Mouse (Mus musculus): ENCODE data around the gene Nrtn. TPM values are rescaled to one million over a fixed set of nuclear protein-coding genes. Genes with fewer than 3 reads are reported as not detected.

The Nrtn gene
- total and polyA plus RNA-seq, 3 experiments: 0.25 TPM; not detected in 2

DNA sequence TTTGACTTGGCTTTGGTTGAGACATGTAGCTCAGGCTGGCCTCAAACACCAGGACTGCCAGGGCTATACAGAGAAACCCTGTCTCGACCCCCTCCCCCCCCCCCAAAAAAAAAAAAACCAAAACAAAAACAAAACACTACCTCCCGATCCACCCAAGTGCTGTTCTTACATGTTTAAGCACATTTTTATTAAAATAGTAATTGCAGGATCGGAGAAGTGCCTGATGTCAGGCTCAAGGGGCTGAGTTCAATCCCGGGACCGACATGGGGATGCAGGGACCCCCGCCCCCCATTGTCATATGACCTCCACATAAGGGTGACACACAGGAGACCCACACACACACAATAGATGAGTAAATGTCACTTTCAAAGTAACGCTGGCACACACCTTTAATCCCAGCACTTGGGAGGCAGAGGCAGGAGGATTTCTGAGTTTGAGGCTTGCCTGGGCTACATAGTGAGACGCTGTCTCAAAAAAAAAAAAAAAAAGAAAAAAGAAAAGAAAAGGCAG, 6.5 kb upstream of the Nrtn start:
- in situ Hi-C loops (cut with MboI; ENCODE audit: low pct_ligation_motif_present, low pct_unique_long_range_greater_than_20kb, low sequenced_read_pairs): no loop called here
- Histone ChIP-seq H3K27ac (ENCODE audit: insufficient read depth, low read depth) (no peak overlapping the region), H3K4me3 (replicated peaks in 1 of 3; ENCODE audit: low read depth in 2 of 3, low read length in 2 of 3, poor library complexity in 1 of 3) (peak overlapping the region in 2 of 3 experiments; percentile 64 to 91), H3K79me2 (replicated peaks; ENCODE audit: control insufficient read depth, extremely low read depth, insufficient read depth, poor library complexity, severe bottlenecking) (peaks cover 8% of the 10 kb centered on the region), H3K4me1 (ENCODE audit: control insufficient read depth in 1 of 2, insufficient read depth in 2 of 2) (peaks cover 0 to 27% of the 10 kb centered on the region in 2 experiments; a peak in 2 of 4 replicates), H3K4me2 (ENCODE audit: insufficient read depth, low read depth, poor library complexity, severe bottlenecking) (no peak overlapping the region; the same call in 1 of the 2 replicates), H3K27me3 (replicated peaks) (peaks cover 26% of the 10 kb centered on the region), H3K36me3 (replicated peaks in 1 of 2; ENCODE audit: control insufficient read depth in 1 of 2, insufficient read depth in 1 of 2, low read length in 1 of 2) (peaks cover 23 to 25% of the 10 kb centered on the region in 2 experiments), H3K9ac (ENCODE audit: insufficient read depth, low read depth) (0 out of 2 replicates have a peak overlapping the region, but pooled peaks have one; percentile 70), H3K9me3 (replicated peaks; ENCODE audit: low read length) (peaks cover 1% of the 10 kb centered on the region)
- no peak for TF ChIP-seq CHD2 (IDR thresholded peaks at IDR 0.05; ENCODE audit: low read length)
- no peak for TF ChIP-seq GABPA (IDR thresholded peaks at IDR 0.05; ENCODE audit: insufficient replicate concordance, low read depth, low read length)
- TF ChIP-seq MAFK (IDR thresholded peaks at IDR 0.05; ENCODE audit: insufficient replicate concordance, low read length): no peak
- no peak for TF ChIP-seq CHD1 (IDR thresholded peaks at IDR 0.05; ENCODE audit: low read depth, low read length)
- TF ChIP-seq PAX5 (IDR thresholded peaks at IDR 0.05; ENCODE audit: low read length): no peak
- dilution Hi-C loops (cut with MboI; ENCODE audit: extremely low pct_ligation_motif_present, extremely low pct_unique_long_range_greater_than_20kb, low sequenced_read_pairs): no loop called here
- no peak for DNase-seq (ENCODE audit: extremely low read depth)

DNA sequence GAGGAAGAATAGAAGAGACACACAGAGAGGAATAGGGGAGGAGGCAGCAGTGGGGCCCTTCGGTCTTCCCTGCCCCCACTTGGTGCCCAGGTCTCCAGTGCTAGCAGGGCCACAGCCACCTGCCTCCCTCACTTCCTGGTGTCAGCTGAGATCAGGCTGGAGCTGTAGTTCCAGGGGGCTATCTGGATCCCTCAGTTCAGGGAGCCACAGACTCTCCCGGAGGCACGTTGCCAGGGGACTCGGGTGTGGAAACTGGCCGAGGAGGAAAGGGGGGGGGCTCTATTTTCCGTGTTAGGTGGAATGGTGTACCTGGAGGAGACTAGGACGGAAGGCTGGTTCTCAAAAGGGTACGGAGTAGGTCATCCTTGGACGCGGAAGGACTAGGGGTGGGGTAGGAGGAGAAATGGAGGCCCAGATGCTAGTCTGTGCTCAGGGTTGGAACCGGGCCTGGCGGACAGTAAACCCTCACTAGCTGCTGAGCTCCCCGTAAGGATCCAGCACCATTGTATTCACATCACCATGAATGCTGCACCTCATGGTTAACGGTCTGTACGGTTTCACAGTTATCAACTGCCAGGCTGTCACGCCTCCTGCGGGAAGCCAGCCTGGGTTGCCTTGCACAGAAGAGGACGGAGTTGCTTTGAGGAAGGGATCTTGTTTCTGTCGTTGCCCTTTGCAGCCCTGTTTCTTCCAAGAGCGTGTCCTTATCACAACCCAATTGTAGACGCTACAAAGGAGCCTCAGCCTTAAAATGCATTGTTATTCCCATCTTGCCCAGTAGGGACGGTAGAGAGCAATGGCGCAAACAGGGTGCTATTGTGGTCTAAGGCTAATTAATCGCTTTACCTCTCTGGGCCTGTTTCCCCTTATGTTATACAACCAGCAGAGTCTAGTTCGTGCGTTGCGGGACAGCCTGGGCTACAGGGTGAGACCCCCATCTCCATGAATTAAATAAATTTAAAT, 5.7 kb upstream of the Nrtn start:
- Histone ChIP-seq H3K27ac (ENCODE audit: insufficient read depth, low read depth) (no peak overlapping the region), H3K4me3 (replicated peaks in 1 of 3; ENCODE audit: low read depth in 2 of 3, low read length in 2 of 3, poor library complexity in 1 of 3) (peak overlapping the region in 1 of 3 experiments; percentile 54)
- in situ Hi-C loops (cut with MboI; ENCODE audit: low pct_ligation_motif_present, low pct_unique_long_range_greater_than_20kb, low sequenced_read_pairs): no loop called here

DNA sequence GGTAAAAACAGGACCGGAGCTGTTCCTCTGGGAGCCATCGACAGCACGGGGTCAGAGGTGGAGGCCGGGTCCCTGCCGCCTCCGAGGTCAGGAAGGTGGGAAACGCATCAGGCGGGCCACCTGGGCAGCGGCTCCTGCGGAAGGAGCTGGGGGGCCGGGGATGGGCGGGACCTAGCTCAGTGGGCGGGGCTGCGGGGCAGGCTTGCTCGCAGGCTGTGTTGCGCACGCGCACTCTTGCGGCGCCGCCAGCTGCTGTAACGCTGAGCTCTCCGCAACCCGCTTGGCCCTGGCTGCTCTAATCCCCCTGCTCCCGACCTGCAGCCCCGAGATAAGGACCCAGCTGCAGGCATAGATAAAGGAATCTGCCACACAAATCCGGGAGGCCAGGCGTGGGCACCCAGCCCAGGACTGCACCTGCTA, 4.7 kb upstream of the Nrtn start:
- peaks cover 37% of the 10 kb centered on the region for H3K27me3 ChIP-seq (replicated peaks)
- no peak overlapping the region for H3K27ac ChIP-seq (ENCODE audit: insufficient read depth, low read depth)
- H3K4me3 ChIP-seq (replicated peaks in 1 of 3; ENCODE audit: low read depth in 2 of 3, low read length in 2 of 3, poor library complexity in 1 of 3): peak overlapping the region; percentile 45 to 54 (median 53)
- H3K9ac ChIP-seq (ENCODE audit: insufficient read depth, low read depth): peak overlapping the region; percentile 28; the same call in 1 of the 2 replicates
- peaks cover 8% of the 10 kb centered on the region for H3K79me2 ChIP-seq (replicated peaks; ENCODE audit: control insufficient read depth, extremely low read depth, insufficient read depth, poor library complexity, severe bottlenecking)
- dilution Hi-C loops (cut with MboI; ENCODE audit: extremely low pct_ligation_motif_present, extremely low pct_unique_long_range_greater_than_20kb, low sequenced_read_pairs): no loop called here
- H3K36me3 ChIP-seq (replicated peaks in 1 of 2; ENCODE audit: control insufficient read depth in 1 of 2, insufficient read depth in 1 of 2, low read length in 1 of 2): peaks cover 6 to 7% of the 10 kb centered on the region in 2 experiments
- peaks cover 7% of the 10 kb centered on the region for H3K9me3 ChIP-seq (replicated peaks; ENCODE audit: low read length)
- H3K4me2 ChIP-seq (ENCODE audit: insufficient read depth, low read depth, poor library complexity, severe bottlenecking): peak overlapping the region; percentile 59
- H3K4me1 ChIP-seq (ENCODE audit: control insufficient read depth in 1 of 2, insufficient read depth in 2 of 2): peaks cover 3 to 38% of the 10 kb centered on the region in 2 experiments; a peak in 3 of 4 replicates
- in situ Hi-C loops (cut with MboI; ENCODE audit: low pct_ligation_motif_present, low pct_unique_long_range_greater_than_20kb, low sequenced_read_pairs): no loop called here
- peak; percentile 88 for DNase-seq (ENCODE audit: extremely low read depth)
- TF ChIP-seq TCF12 (IDR thresholded peaks at IDR 0.05; ENCODE audit: low read depth, low read length) (peak; percentile 40; the same call in 1 of the 2 replicates), UBTF (IDR thresholded peaks at IDR 0.05; ENCODE audit: low read depth, low read length) (no peak), E2F4 (IDR thresholded peaks at IDR 0.05; ENCODE audit: insufficient replicate concordance, low read depth, low read length) (no peak), NRF1 (IDR thresholded peaks at IDR 0.05; ENCODE audit: low read depth, low read length) (peak; percentile 90), NELFE (IDR thresholded peaks at IDR 0.05; ENCODE audit: low read depth, low read length) (peak; percentile 34; the same call in 1 of the 2 replicates), JUN (IDR thresholded peaks at IDR 0.05; ENCODE audit: insufficient read depth, low read depth, low read length) (no peak), MAZ (IDR thresholded peaks at IDR 0.05; ENCODE audit: low read depth, low read length) (peak; percentile 34; the same call in 1 of the 2 replicates), BHLHE40 (IDR thresholded peaks at IDR 0.05; ENCODE audit: low read depth, low read length) (no peak), CHD2 (IDR thresholded peaks at IDR 0.05; ENCODE audit: low read length) (peak; percentile 83), ELF1 (IDR thresholded peaks at IDR 0.05; ENCODE audit: low read depth, low read length) (0 out of 2 replicates have a peak, but pooled peaks have one; percentile 33), ZMIZ1 (IDR thresholded peaks at IDR 0.05; ENCODE audit: low read depth, low read length) (no peak), ZKSCAN1 (IDR thresholded peaks at IDR 0.05; ENCODE audit: borderline replicate concordance, low read depth, low read length) (no peak), ZNF384 (IDR thresholded peaks at IDR 0.05; ENCODE audit: low read depth, low read length) (no peak), RAD21 (IDR thresholded peaks at IDR 0.05; ENCODE audit: low read depth, low read length) (no peak), GABPA (IDR thresholded peaks at IDR 0.05; ENCODE audit: insufficient replicate concordance, low read depth, low read length) (no peak), KAT2A (IDR thresholded peaks at IDR 0.05; ENCODE audit: insufficient replicate concordance, low read length) (no peak), MXI1 (IDR thresholded peaks at IDR 0.05; ENCODE audit: low read depth, low read length) (no peak)

More for the DNA sequence above, 5.7 kb upstream of the Nrtn start:
- no peak overlapping the region for H3K4me2 ChIP-seq (ENCODE audit: insufficient read depth, low read depth, poor library complexity, severe bottlenecking)
- H3K9me3 ChIP-seq (replicated peaks; ENCODE audit: low read length): peaks cover 7% of the 10 kb centered on the region
- H3K4me1 ChIP-seq (ENCODE audit: control insufficient read depth in 1 of 2, insufficient read depth in 2 of 2): peaks cover 0 to 29% of the 10 kb centered on the region in 2 experiments; a peak in 2 of 4 replicates
- DNase-seq (ENCODE audit: extremely low read depth): peak; percentile 71
- H3K27me3 ChIP-seq (replicated peaks): peaks cover 30% of the 10 kb centered on the region
- H3K36me3 ChIP-seq (replicated peaks in 1 of 2; ENCODE audit: control insufficient read depth in 1 of 2, insufficient read depth in 1 of 2, low read length in 1 of 2): peaks cover 16 to 18% of the 10 kb centered on the region in 2 experiments
- H3K9ac ChIP-seq (ENCODE audit: insufficient read depth, low read depth): no peak overlapping the region
- TF ChIP-seq POLR2A (IDR thresholded peaks at IDR 0.05; ENCODE audit: low read depth, low read length): no peak
- TF ChIP-seq CTCF (conservative IDR thresholded peaks at IDR 0.05 in 1 of 2, IDR thresholded peaks at IDR 0.05 in 1 of 2; ENCODE audit: low read depth in 2 of 2, low read length in 2 of 2): peak; percentile 66 to 100
- dilution Hi-C loops (cut with MboI; ENCODE audit: extremely low pct_ligation_motif_present, extremely low pct_unique_long_range_greater_than_20kb, low sequenced_read_pairs): no loop called here
- peaks cover 8% of the 10 kb centered on the region for H3K79me2 ChIP-seq (replicated peaks; ENCODE audit: control insufficient read depth, extremely low read depth, insufficient read depth, poor library complexity, severe bottlenecking)
